19 mouse cellular contexts compared by ENCODE assay signal in the genomic region with DNA sequence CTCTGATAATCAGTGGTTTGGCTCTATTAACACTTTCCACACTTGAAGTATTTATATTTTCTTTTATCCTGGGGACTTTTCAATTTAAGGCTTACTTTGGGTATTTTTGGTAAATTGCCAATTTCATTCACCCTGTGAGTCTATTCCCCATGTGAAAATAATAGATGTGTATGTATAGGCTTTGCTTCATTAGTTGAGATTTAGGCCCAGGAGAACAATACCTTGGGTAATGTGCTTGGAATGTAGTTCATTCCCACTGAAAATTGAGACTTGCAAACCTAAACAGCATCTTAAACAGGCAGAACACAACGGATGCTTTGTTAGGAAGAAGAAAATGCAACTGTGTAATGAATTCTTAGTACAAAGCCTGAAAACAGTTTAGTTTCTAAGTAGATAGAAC.
A peak's percentile ranks its signal among the peaks of the same experiment; 100 is the strongest.
DNase-seq lines count a peak whose midpoint lies in the region; ATAC-seq and TF ChIP-seq lines count a peak whose summit lies in the region.
"Had no signal": no experiment of that assay in that cellular context is flagged by ENCODE, and none has a peak within 500 bp of the region (broad histone marks: within the 10 kb centered on the region; RNA-seq: fewer than 3 reads in every experiment).

No protein-coding gene starts in this region.

- ATAC-seq in midbrain, embryonic 11.5 days (ENCODE audit: low FRiP score) = peak; percentile 71
- peak; percentile 61 for ATAC-seq in forebrain, embryonic 16.5 days
- no peak for ATAC-seq in limb, embryonic 14.5 days (ENCODE audit: low FRiP score, low read depth)
- ATAC-seq: liver, embryonic 12.5 days had no signal

- H3K27me3 ChIP-seq in midbrain, embryonic 11.5 days (ENCODE audit: control insufficient read depth, insufficient read depth, low read length) = no peaks in the 10 kb centered on the region
- H3K27me3 ChIP-seq in midbrain, embryonic 10.5 days (ENCODE audit: low read depth, poor library complexity, severe bottlenecking) = no peaks in the 10 kb centered on the region
- no peaks in the 10 kb centered on the region for H3K27me3 ChIP-seq in forebrain, embryonic 16.5 days (replicated peaks; ENCODE audit: control insufficient read depth, insufficient read depth, low read length)
- H3K27me3 ChIP-seq in limb, embryonic 14.5 days (ENCODE audit: control insufficient read depth, insufficient read depth, low read length) = no peaks in the 10 kb centered on the region
- H3K27me3 ChIP-seq: embryonic facial prominence, embryonic 13.5 days; liver, embryonic 12.5 days; neural tube, embryonic 12.5 days had no signal

- DNase-seq in midbrain, embryonic 11.5 days (ENCODE audit: low spot score, missing footprints) = no peak
- no peak for DNase-seq in midbrain, embryonic 10.5 days (ENCODE audit: low spot score)
- DNase-seq in embryo, embryonic 11 days = peak; percentile 1
- peak; percentile 3 for DNase-seq in limb, embryonic 14.5 days (ENCODE audit: low spot score)
- no peak for DNase-seq in left cerebral cortex, postnatal 4 days
- no peak for DNase-seq in kidney, postnatal 4 days
- DNase-seq in adrenal gland, adult 8-10 months = no peak
- DNase-seq: cerebellum, adult 11 months; cerebellum, postnatal 14 days; heart, adult 11 months; kidney, adult 2 months; kidney, postnatal 25 days; lung, embryonic 14.5 days; lung, postnatal 4 days; thymus, postnatal 4 days had no signal

- intact Hi-C loops in left cerebral cortex, postnatal 4 days (cut with DNase I) = no loop called here

- no peak overlapping the region for H3K27ac ChIP-seq in midbrain, embryonic 11.5 days (ENCODE audit: low read depth, low read length)
- H3K27ac ChIP-seq in midbrain, embryonic 10.5 days (replicated peaks) = no peak overlapping the region
- no peak overlapping the region for H3K27ac ChIP-seq in forebrain, embryonic 16.5 days (ENCODE audit: low read length)
- no peak overlapping the region for H3K27ac ChIP-seq in limb, embryonic 14.5 days (replicated peaks; ENCODE audit: low read depth, low read length)
- H3K27ac ChIP-seq: embryonic facial prominence, embryonic 13.5 days; liver, embryonic 12.5 days; neural tube, embryonic 12.5 days had no signal

- 46% methylated on average over 1 of the region's 1 CpGs for WGBS in midbrain, embryonic 11.5 days
- WGBS in midbrain, embryonic 10.5 days = 47% methylated on average over 1 of the region's 1 CpGs
- WGBS in forebrain, embryonic 16.5 days = 7% methylated on average over 1 of the region's 1 CpGs
- WGBS in limb, embryonic 14.5 days = 48% methylated on average over 1 of the region's 1 CpGs

- H3K9ac ChIP-seq in midbrain, embryonic 11.5 days (ENCODE audit: low read length) = no peak overlapping the region
- no peak overlapping the region for H3K9ac ChIP-seq in forebrain, embryonic 16.5 days (replicated peaks; ENCODE audit: low read depth, low read length)
- H3K9ac ChIP-seq in limb, embryonic 14.5 days (ENCODE audit: low read depth, low read length, severe bottlenecking) = no peak overlapping the region
- H3K9ac ChIP-seq: embryonic facial prominence, embryonic 13.5 days; liver, embryonic 12.5 days; lung, embryonic 14.5 days; neural tube, embryonic 12.5 days had no signal

- no peaks in the 10 kb centered on the region for H3K36me3 ChIP-seq in midbrain, embryonic 11.5 days (ENCODE audit: control insufficient read depth, insufficient read depth, low read length)
- H3K36me3 ChIP-seq in midbrain, embryonic 10.5 days = no peaks in the 10 kb centered on the region
- H3K36me3 ChIP-seq in forebrain, embryonic 16.5 days (ENCODE audit: control insufficient read depth, insufficient read depth) = no peaks in the 10 kb centered on the region
- H3K36me3 ChIP-seq in limb, embryonic 14.5 days (ENCODE audit: control insufficient read depth, insufficient read depth, low read length) = no peaks in the 10 kb centered on the region
- H3K36me3 ChIP-seq: embryonic facial prominence, embryonic 13.5 days; liver, embryonic 12.5 days; neural tube, embryonic 12.5 days had no signal

- no peaks in the 10 kb centered on the region for H3K9me3 ChIP-seq in midbrain, embryonic 11.5 days (ENCODE audit: control insufficient read depth, low read length)
- no peaks in the 10 kb centered on the region for H3K9me3 ChIP-seq in midbrain, embryonic 10.5 days (replicated peaks)
- H3K9me3 ChIP-seq in forebrain, embryonic 16.5 days (ENCODE audit: control insufficient read depth, low read length) = no peaks in the 10 kb centered on the region
- H3K9me3 ChIP-seq in limb, embryonic 14.5 days (ENCODE audit: control insufficient read depth, low read length) = no peaks in the 10 kb centered on the region
- H3K9me3 ChIP-seq: embryonic facial prominence, embryonic 13.5 days; liver, embryonic 12.5 days; neural tube, embryonic 12.5 days had no signal

- no peak for TF ChIP-seq POLR2A in limb, embryonic 14.5 days (IDR thresholded peaks at IDR 0.05; ENCODE audit: borderline replicate concordance, extremely low read depth, insufficient read depth, insufficient read length)

- no peak overlapping the region for H3K4me3 ChIP-seq in midbrain, embryonic 11.5 days (ENCODE audit: low read depth, low read length)
- H3K4me3 ChIP-seq in midbrain, embryonic 10.5 days = no peak overlapping the region
- no peak overlapping the region for H3K4me3 ChIP-seq in forebrain, embryonic 16.5 days (replicated peaks; ENCODE audit: low read length)
- H3K4me3 ChIP-seq in limb, embryonic 14.5 days (replicated peaks; ENCODE audit: low read length) = no peak overlapping the region
- H3K4me3 ChIP-seq: embryonic facial prominence, embryonic 13.5 days; liver, embryonic 12.5 days; neural tube, embryonic 12.5 days had no signal

- no peaks in the 10 kb centered on the region for H3K4me1 ChIP-seq in midbrain, embryonic 11.5 days (ENCODE audit: control insufficient read depth, insufficient read depth, low read length)
- no peaks in the 10 kb centered on the region for H3K4me1 ChIP-seq in midbrain, embryonic 10.5 days
- H3K4me1 ChIP-seq in forebrain, embryonic 16.5 days (replicated peaks; ENCODE audit: control insufficient read depth, insufficient read depth, low read length) = no peaks in the 10 kb centered on the region
- H3K4me1 ChIP-seq in limb, embryonic 14.5 days (ENCODE audit: control insufficient read depth, insufficient read depth, low read length) = no peaks in the 10 kb centered on the region
- H3K4me1 ChIP-seq: embryonic facial prominence, embryonic 13.5 days; liver, embryonic 12.5 days; neural tube, embryonic 12.5 days had no signal

- no peak overlapping the region for H3K4me2 ChIP-seq in midbrain, embryonic 11.5 days
- no peak overlapping the region for H3K4me2 ChIP-seq in forebrain, embryonic 16.5 days (ENCODE audit: low read length)
- H3K4me2 ChIP-seq in limb, embryonic 14.5 days (replicated peaks; ENCODE audit: low read depth, low read length, severe bottlenecking) = no peak overlapping the region
- H3K4me2 ChIP-seq: embryonic facial prominence, embryonic 13.5 days; liver, embryonic 12.5 days; lung, embryonic 14.5 days; neural tube, embryonic 12.5 days had no signal

Comparison
In these comparisons a context has a peak if more than half of its experiments do, and no peak if none do; other contexts are left out.
1. DNase-seq: peak in embryo, embryonic 11 days (single experiment) and limb, embryonic 14.5 days (single experiment); none in midbrain, embryonic 11.5 days (single experiment), midbrain, embryonic 10.5 days (single experiment), left cerebral cortex, postnatal 4 days (single experiment), kidney, postnatal 4 days (0 of 2) and adrenal gland, adult 8-10 months (single experiment).